Mouse (Mus musculus) liver, embryonic 15.5 days (tissue): ENCODE data around the gene Msmo1. TPM values are rescaled to one million over a fixed set of nuclear protein-coding genes. Genes with fewer than 3 reads are reported as not detected.

Experiments used
- ATAC-seq: fragments of 200-750 bp; cut with Nextera tagmentation; 2 replicates; pipeline ENCODE4 v1.8.0; 2017; ENCODE audit warnings: moderate number of reproducible peaks, mild to moderate bottlenecking, moderate library complexity; ENCODE audit not compliant: insufficient read depth
- H3K27ac ChIP-seq: fragments of 300-500 bp; sonication (generic); replicated peaks from 2 replicates; pipeline ENCODE4 v1.5.1; 2015; ENCODE audit warnings: mild to moderate bottlenecking, inconsistent platforms
- H3K27me3 ChIP-seq: fragments of 300-500 bp; sonication (generic); 2 replicates; pipeline ENCODE4 v1.6.1; 2015; ENCODE audit warnings: mild to moderate bottlenecking, inconsistent platforms
- H3K36me3 ChIP-seq: fragments of 300-500 bp; sonication (generic); replicated peaks from 2 replicates; pipeline ENCODE4 v1.6.1; 2015; ENCODE audit warnings: moderate library complexity, mild to moderate bottlenecking, inconsistent platforms
- H3K4me1 ChIP-seq: fragments of 300-500 bp; sonication (generic); replicated peaks from 2 replicates; pipeline ENCODE4 v1.6.1; 2015; ENCODE audit warnings: inconsistent platforms
- H3K4me2 ChIP-seq: fragments of 300-500 bp; sonication (generic); 2 replicates; pipeline ENCODE4 v1.6.1; 2015; ENCODE audit warnings: moderate library complexity, mild to moderate bottlenecking, inconsistent platforms
- H3K4me3 ChIP-seq: fragments of 300-500 bp; sonication (generic); replicated peaks from 2 replicates; pipeline ENCODE4 v1.5.1; 2015; ENCODE audit warnings: mild to moderate bottlenecking, inconsistent platforms
- H3K9ac ChIP-seq: fragments of 300-500 bp; sonication (generic); 2 replicates; pipeline ENCODE4 v1.6.1; 2015; ENCODE audit warnings: moderate library complexity, mild to moderate bottlenecking, inconsistent platforms
- H3K9me3 ChIP-seq: fragments of 300-500 bp; sonication (generic); replicated peaks from 2 replicates; pipeline ENCODE4 v1.6.1; 2016; ENCODE audit warnings: inconsistent platforms
- WGBS: fragments of 180-500 bp; shearing (Covaris S2); methylation state at CpG from one replicate; pipeline ENCODE4 v1.1.7; 2015; ENCODE audit warnings: mixed read lengths; ENCODE audit not compliant: insufficient replicate concordance; 5-methylcytosine and 5-hydroxymethylcytosine counted together
- polyA plus RNA-seq: library from polyadenylated mRNA; unstranded; fragments of >200 nt; fragmentation: Nextera tagmentation; extraction: Ambion mirVana; gene quantifications from 2 replicates; pipeline ENCODE4 v1.2.1, GENCODE M21; 2015

Gene Msmo1
- polyA plus RNA-seq, 1 experiment from 2014 or later, result 121 TPM

GRCm38 (mm10) chr8:64674951-64675585 is 58.5 kb downstream of the Msmo1 start:
- H3K4me2 ChIP-seq, result no peak overlapping the region
- 66% methylated on average over 8 of the region's 8 CpGs for WGBS

GRCm38 (mm10) chr8:64672920-64673319 is 60.7 kb downstream of the Msmo1 start:
- ATAC-seq, result no peak
- WGBS, result 57% methylated on average over 2 of the region's 2 CpGs

More at GRCm38 (mm10) chr8:64674951-64675585, 58.5 kb downstream of the Msmo1 start:
- H3K4me3 ChIP-seq, result no peak overlapping the region
- no peak overlapping the region for H3K27ac ChIP-seq
- no peaks in the 10 kb centered on the region for H3K27me3 ChIP-seq
- H3K9me3 ChIP-seq, result no peaks in the 10 kb centered on the region
- ATAC-seq, result no peak
- no peaks in the 10 kb centered on the region for H3K4me1 ChIP-seq
- H3K36me3 ChIP-seq, result no peaks in the 10 kb centered on the region
- no peak overlapping the region for H3K9ac ChIP-seq

GRCm38 (mm10) chr8:64671937-64672336 is 61.7 kb downstream of the Msmo1 start:
- WGBS, result 17% methylated on average over 1 of the region's 1 CpGs
- Histone ChIP-seq H3K27me3 (no peaks in the 10 kb centered on the region), H3K27ac (no peak overlapping the region), H3K4me1 (no peaks in the 10 kb centered on the region), H3K9me3 (no peaks in the 10 kb centered on the region), H3K36me3 (no peaks in the 10 kb centered on the region), H3K4me3 (no peak overlapping the region), H3K9ac (no peak overlapping the region), H3K4me2 (no peak overlapping the region)
- no peak for ATAC-seq

More at GRCm38 (mm10) chr8:64672920-64673319, 60.7 kb downstream of the Msmo1 start:
- Histone ChIP-seq H3K27me3 (no peaks in the 10 kb centered on the region), H3K4me3 (no peak overlapping the region), H3K4me1 (no peaks in the 10 kb centered on the region), H3K4me2 (no peak overlapping the region), H3K9me3 (no peaks in the 10 kb centered on the region), H3K36me3 (no peaks in the 10 kb centered on the region), H3K9ac (no peak overlapping the region), H3K27ac (no peak overlapping the region)

Other genes starting within 250 kb of the Msmo1 start
- gene Cpe, start 40.7 kb downstream of the Msmo1 start, polyA plus RNA-seq, result 3.4 and 3.9 TPM in 2 replicates
- 3.7 and 3.8 TPM in 2 replicates for gene Klhl2, start 116.2 kb upstream of the Msmo1 start, polyA plus RNA-seq
- gene Tmem192, start 213.4 kb upstream of the Msmo1 start, polyA plus RNA-seq, result 11.9 and 12.2 TPM in 2 replicates